Mouse (Mus musculus): ENCODE measurements at regions not wholly inside any gene's neighbourhood (a gene's known extent, or its start where the extent isn't known, plus 50 kb on each side); places are given as distances from the start of the nearest gene placed in this dataset.

GRCm38 (mm10) chr12:112314781-112315180 is 168.8 kb downstream of the Kif26a start:
- no peak for TF ChIP-seq MAFK (IDR thresholded peaks at IDR 0.05; ENCODE audit: insufficient read depth, low read depth, low read length)
- TF ChIP-seq ZNF384 (IDR thresholded peaks at IDR 0.05; ENCODE audit: low read depth, low read length), result no peak
- TF ChIP-seq ZC3H11A (IDR thresholded peaks at IDR 0.05; ENCODE audit: borderline replicate concordance, low read depth, low read length), result no peak
- no peak for TF ChIP-seq HCFC1 (IDR thresholded peaks at IDR 0.05; ENCODE audit: borderline replicate concordance, insufficient read depth, low read length)

Data from ES-E14 (cell line).